Mouse (Mus musculus): Measurements from ENCODE around the gene Lmtk3. TPM values are rescaled to one million over a fixed set of nuclear protein-coding genes. Genes with fewer than 3 reads are reported as not detected.
A peak's percentile ranks its signal among the peaks of the same experiment; 100 is the strongest.

Gene Lmtk3
- polyA plus RNA-seq, 1 experiment from 2014 or later, result 2.7 TPM

DNA sequence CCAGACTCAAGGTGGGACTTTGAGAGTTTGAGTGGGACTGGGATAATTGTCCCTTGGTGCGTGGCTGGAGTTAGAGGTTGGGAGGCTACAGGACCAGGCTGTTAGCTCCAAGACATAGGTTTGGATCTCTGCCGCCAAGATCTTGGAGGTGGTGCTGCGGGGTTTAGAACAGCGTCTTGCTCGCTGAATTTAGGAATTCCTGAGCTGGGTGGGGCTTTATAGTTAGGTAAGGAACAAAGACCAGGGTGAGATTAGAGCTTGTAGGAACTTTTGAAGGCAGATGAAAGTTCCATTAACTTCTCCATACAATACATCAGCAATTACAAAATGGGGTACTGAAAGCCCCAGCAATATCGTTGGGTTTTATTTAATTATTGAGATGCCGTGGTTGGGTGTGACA is 16.5 kb downstream of the Lmtk3 start:
- H3K4me1 ChIP-seq, result peaks cover 43% of the 10 kb centered on the region
- peaks cover 63% of the 10 kb centered on the region for H3K27me3 ChIP-seq (ENCODE audit: poor library complexity, severe bottlenecking)
- no peak overlapping the region for H3K27ac ChIP-seq
- no peak for DNase-seq (ENCODE audit: extremely low spot score, low spot score)
- H3K9me3 ChIP-seq, result no peaks in the 10 kb centered on the region
- H3K36me3 ChIP-seq (replicated peaks), result peaks cover 62% of the 10 kb centered on the region
- WGBS, result 38% methylated on average over 7 of the region's 7 CpGs
- H3K4me3 ChIP-seq, result peak overlapping the region; percentile 30; the same call in 1 of the 2 replicates

DNA sequence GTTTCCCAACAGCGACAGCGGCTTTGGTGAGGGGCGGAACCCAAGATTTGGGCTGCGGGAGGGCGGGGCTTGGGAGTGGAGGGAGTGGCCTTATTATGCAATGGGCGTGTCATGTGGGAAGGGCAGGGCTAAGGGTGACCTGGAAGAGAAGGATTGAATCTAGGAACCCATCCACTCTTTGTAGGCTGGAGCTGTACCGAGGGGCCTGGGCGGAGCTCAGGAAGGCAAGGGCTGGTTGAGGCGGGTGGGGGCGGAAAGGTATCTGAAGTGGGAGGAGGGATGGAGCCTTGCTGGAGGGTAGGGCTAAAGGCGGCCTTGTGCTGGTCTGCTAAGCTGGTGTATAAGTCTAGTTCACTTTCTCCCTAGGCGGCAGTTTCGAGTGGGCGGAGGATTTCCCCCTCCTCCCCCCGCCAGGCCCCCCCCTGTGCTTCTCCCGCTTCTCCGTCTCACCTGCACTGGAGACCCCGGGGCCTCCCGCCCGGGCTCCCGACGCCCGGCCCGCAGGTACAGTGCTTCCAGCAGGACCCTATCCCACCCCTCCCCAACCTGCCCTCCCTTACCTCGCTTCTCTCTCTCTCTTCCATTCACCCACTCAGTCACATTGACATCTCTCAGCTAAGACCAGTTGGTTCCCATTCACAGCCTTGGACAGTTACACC is 17.1 kb downstream of the Lmtk3 start:
- H3K27me3 ChIP-seq (ENCODE audit: poor library complexity, severe bottlenecking), result peaks cover 57% of the 10 kb centered on the region
- H3K9me3 ChIP-seq, result no peaks in the 10 kb centered on the region
- H3K4me3 ChIP-seq, result peak overlapping the region; percentile 30

GRCm38 (mm10) chr7:45801348-45801747 is 17.8 kb downstream of the Lmtk3 start:
- WGBS, result 4% methylated on average over 12 of the region's 12 CpGs
- peaks cover 39% of the 10 kb centered on the region for H3K4me1 ChIP-seq
- peaks cover 55% of the 10 kb centered on the region for H3K36me3 ChIP-seq (replicated peaks)
- peak; percentile 90 for DNase-seq (ENCODE audit: extremely low spot score, low spot score)
- H3K4me3 ChIP-seq, result no peak overlapping the region
- H3K27ac ChIP-seq, result no peak overlapping the region
- no peaks in the 10 kb centered on the region for H3K9me3 ChIP-seq
- peaks cover 50% of the 10 kb centered on the region for H3K27me3 ChIP-seq (ENCODE audit: poor library complexity, severe bottlenecking)

More for the DNA sequence above, 17.1 kb downstream of the Lmtk3 start:
- no peak overlapping the region for H3K27ac ChIP-seq
- WGBS, result 13% methylated on average over 24 of the region's 25 CpGs
- peaks cover 39% of the 10 kb centered on the region for H3K4me1 ChIP-seq
- peaks cover 55% of the 10 kb centered on the region for H3K36me3 ChIP-seq (replicated peaks)
- peak; percentile 64 for DNase-seq (ENCODE audit: extremely low spot score, low spot score)

GRCm38 (mm10) chr7:45802551-45802950 is 19.0 kb downstream of the Lmtk3 start:
- Histone ChIP-seq H3K4me3 (no peak overlapping the region), H3K4me1 (peaks cover 31% of the 10 kb centered on the region), H3K27ac (no peak overlapping the region), H3K9me3 (no peaks in the 10 kb centered on the region), H3K36me3 (replicated peaks) (peaks cover 62% of the 10 kb centered on the region), H3K27me3 (ENCODE audit: poor library complexity, severe bottlenecking) (peaks cover 38% of the 10 kb centered on the region)
- WGBS, result 92% methylated on average over 6 of the region's 6 CpGs
- no peak for DNase-seq (ENCODE audit: extremely low spot score, low spot score)

DNA sequence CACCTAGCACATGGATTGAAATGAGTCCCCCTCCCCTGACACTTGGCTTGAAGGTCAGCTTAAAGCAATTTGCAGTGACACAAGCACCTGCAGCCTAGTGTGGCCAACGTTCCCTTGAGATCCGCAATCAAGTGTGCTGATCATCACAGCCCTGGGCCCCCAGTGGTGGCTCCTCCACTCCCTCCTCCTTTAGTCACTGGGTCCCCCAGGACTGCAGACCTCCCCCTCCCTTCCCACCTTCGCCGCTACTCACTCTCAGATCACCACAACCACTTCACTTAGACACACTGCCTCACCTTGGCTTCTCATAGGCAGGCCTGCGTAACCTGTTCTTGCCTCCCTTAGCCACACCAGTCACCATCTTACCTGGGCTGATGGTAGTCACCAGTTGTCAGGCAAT is 22.4 kb downstream of the Lmtk3 start:
- Histone ChIP-seq H3K27me3 (ENCODE audit: poor library complexity, severe bottlenecking) (peaks cover 4% of the 10 kb centered on the region), H3K27ac (no peak overlapping the region), H3K4me3 (no peak overlapping the region), H3K4me1 (peaks cover 10% of the 10 kb centered on the region), H3K36me3 (replicated peaks) (peaks cover 90% of the 10 kb centered on the region), H3K9me3 (no peaks in the 10 kb centered on the region)
- 75% methylated on average over 5 of the region's 5 CpGs for WGBS
- no peak for DNase-seq (ENCODE audit: extremely low spot score, low spot score)

GRCm38 (mm10) chr7:45808471-45808870 is 24.9 kb downstream of the Lmtk3 start:
- 46% methylated on average over 11 of the region's 11 CpGs for WGBS
- peaks cover 86% of the 10 kb centered on the region for H3K36me3 ChIP-seq (replicated peaks)
- peak overlapping the region; percentile 16; the same call in 1 of the 2 replicates for H3K4me3 ChIP-seq
- H3K27me3 ChIP-seq (ENCODE audit: poor library complexity, severe bottlenecking), result no peaks in the 10 kb centered on the region
- peaks cover 22% of the 10 kb centered on the region for H3K4me1 ChIP-seq
- H3K27ac ChIP-seq, result 0 out of 2 replicates have a peak overlapping the region, but pooled peaks have one; percentile 20
- no peaks in the 10 kb centered on the region for H3K9me3 ChIP-seq
- DNase-seq (ENCODE audit: extremely low spot score, low spot score), result no peak

DNA sequence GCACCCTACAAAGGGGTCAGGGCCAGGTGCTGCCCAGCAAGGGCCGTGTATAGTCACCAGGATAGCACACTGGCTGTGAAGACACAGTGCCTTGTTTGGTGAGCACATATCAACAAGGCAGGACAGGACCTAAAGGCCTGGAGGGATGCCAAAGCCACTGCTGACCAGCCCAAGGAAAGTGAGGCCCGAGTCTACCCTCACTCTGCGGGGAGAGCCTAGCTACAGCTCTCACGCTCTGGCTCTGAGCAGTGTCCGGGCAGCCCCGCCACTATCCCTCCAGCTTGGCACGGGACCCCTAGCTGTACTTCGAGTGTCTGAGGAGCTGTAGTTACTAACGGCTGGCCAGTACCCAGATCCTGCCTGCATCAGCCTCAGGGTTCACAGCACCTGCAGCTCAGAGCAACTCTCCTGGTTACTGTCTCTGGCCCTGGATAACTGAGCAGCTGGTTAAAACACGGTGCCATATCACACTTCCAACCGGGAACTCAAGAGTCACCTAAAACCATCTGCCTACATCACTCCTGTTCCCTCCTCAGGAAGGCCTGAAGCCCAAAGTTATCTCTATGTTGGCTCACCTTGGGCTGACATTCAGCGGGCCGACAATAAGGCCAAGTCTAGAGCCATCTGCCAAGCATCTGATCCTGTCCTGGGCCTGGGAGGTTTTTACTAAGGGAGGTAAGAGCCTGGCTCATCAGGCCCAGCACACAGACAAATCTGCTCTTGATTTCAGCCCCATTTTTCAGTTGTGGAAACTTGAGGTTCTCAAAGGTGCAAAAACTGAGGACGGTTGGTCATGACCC is 25.9 kb downstream of the Lmtk3 start:
- WGBS, result 90% methylated on average over 14 of the region's 14 CpGs
- DNase-seq (ENCODE audit: extremely low spot score, low spot score), result no peak
- H3K27me3 ChIP-seq (ENCODE audit: poor library complexity, severe bottlenecking), result no peaks in the 10 kb centered on the region

GRCm38 (mm10) chr7:45812921-45813320 is 29.4 kb downstream of the Lmtk3 start:
- Histone ChIP-seq H3K4me1 (peaks cover 40% of the 10 kb centered on the region), H3K4me3 (peak overlapping the region; percentile 93), H3K36me3 (replicated peaks) (peaks cover 51% of the 10 kb centered on the region), H3K27me3 (ENCODE audit: poor library complexity, severe bottlenecking) (peaks cover 5% of the 10 kb centered on the region; the same call in 1 of the 2 replicates), H3K27ac (peak overlapping the region; percentile 100), H3K9me3 (no peaks in the 10 kb centered on the region)
- 89% methylated on average over 8 of the region's 8 CpGs for WGBS
- no peak for DNase-seq (ENCODE audit: extremely low spot score, low spot score)

More for the DNA sequence above, 25.9 kb downstream of the Lmtk3 start:
- Histone ChIP-seq H3K27ac (no peak overlapping the region), H3K4me1 (peaks cover 22% of the 10 kb centered on the region), H3K36me3 (replicated peaks) (peaks cover 77% of the 10 kb centered on the region), H3K4me3 (no peak overlapping the region), H3K9me3 (no peaks in the 10 kb centered on the region)

DNA sequence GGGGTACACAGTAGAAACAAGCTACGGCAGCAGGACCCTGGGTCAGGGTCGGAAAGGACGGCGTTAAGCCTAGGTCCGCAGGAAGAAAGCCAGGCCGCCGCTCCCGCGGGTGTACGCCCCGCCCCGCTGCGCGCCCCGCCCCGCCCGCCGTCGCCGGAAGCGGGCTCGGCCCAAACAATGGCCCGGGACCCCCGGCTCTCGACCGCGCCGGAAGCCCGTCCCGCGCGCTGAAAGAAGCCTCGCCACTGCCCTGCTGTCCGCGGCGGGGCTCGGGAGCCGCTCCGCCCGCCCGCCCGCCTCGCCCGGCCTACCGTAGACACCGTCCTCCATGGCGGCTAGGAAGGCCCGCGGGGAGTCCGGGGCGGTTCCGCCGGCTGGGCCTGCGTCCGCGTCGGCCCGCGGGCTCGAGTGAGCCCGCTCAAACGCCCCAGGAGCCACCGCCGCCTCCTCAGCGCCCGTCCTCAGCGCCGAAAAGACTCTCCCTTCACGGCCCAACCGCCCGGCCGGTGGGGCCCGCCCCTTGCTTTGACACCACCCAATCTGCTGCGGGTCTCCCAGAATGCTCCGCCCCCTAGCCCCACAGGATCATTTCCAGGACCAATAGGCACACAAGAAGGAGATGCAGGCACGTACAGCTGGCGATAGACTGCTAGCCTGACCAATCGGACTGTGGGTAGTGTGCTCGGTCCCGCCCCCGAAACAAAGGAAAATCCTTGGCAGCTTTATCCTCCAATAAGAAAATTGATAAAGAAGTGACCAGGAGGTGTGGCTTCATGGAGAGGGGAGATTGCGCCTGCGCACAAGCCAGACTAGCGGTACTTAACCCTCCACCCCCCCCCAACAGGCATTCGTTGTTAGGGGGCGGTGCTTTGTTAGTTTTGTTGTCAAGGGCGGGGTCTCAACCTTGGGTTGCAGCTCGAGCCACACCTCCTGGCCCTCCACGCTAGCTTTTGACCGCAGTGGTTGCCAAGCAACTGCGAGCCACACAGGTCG is 30.5 kb downstream of the Lmtk3 start, which contains the start of gene Cyth2:
Cyth2 (minus strand) TSS at position 795 of the 993 bp plus-strand sequence.
- Histone ChIP-seq H3K36me3 (replicated peaks) (peaks cover 40% of the 10 kb centered on the region), H3K27me3 (ENCODE audit: poor library complexity, severe bottlenecking) (peaks cover 16% of the 10 kb centered on the region), H3K4me1 (peaks cover 34% of the 10 kb centered on the region), H3K27ac (peak within 1 kb of the TSS; percentile 100), H3K4me3 (peak within 1 kb of the TSS; percentile 93), H3K9me3 (no peaks in the 10 kb centered on the region)
- WGBS, result under 1% methylated on average over 92 of the region's 92 CpGs
- DNase-seq (ENCODE audit: extremely low spot score, low spot score), result peak; percentile 100

GRCm38 (mm10) chr7:45814841-45815240 is 31.3 kb downstream of the Lmtk3 start:
- H3K4me3 ChIP-seq, result peak overlapping the region; percentile 93
- peak overlapping the region; percentile 100 for H3K27ac ChIP-seq
- H3K27me3 ChIP-seq (ENCODE audit: poor library complexity, severe bottlenecking), result peaks cover 24% of the 10 kb centered on the region
- no peaks in the 10 kb centered on the region; the same call in 1 of the 2 replicates for H3K9me3 ChIP-seq
- H3K36me3 ChIP-seq (replicated peaks), result peaks cover 32% of the 10 kb centered on the region
- no peak for DNase-seq (ENCODE audit: extremely low spot score, low spot score)
- 3% methylated on average over 5 of the region's 5 CpGs for WGBS
- H3K4me1 ChIP-seq, result peaks cover 37% of the 10 kb centered on the region

DNA sequence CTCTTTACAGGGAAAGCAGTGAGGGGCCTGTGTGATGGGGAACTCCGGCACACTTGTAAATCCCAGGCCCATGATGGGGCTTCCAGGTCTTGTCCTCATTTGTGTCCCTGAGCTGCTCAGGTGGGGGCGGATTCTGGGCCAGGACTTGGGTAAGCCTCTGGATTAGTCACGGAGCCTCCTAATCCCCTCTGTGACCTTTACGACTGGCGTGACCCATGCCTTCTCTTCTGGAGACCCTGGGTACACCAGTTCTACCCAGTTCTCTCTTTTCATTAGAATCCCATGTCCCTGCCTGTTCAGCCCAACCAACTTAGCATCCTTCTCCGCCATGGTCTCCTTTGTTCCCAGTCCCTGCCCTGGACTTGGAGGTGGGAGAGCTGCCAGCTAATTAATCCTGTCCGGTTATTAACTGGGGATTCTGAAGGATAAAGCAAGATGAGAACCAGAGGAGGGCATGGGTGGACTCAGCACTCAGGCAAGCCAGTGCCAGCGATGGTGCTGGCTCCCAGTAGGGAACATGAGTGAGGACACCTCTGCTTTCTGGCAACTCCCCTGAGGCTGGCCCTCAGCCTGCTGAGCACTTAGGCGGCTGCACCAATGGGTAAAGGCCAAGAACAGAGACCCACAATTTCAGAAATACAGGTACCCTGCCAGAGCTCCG is 31.9 kb downstream of the Lmtk3 start:
- Histone ChIP-seq H3K36me3 (replicated peaks) (peaks cover 26% of the 10 kb centered on the region), H3K27ac (peak overlapping the region; percentile 100), H3K27me3 (ENCODE audit: poor library complexity, severe bottlenecking) (peaks cover 30% of the 10 kb centered on the region), H3K4me3 (peak overlapping the region; percentile 93), H3K9me3 (no peaks in the 10 kb centered on the region; the same call in 1 of the 2 replicates), H3K4me1 (peaks cover 40% of the 10 kb centered on the region)
- WGBS, result 16% methylated on average over 10 of the region's 10 CpGs
- peak; percentile 56 for DNase-seq (ENCODE audit: extremely low spot score, low spot score)
